Mouse (Mus musculus) adrenal gland, postnatal 25 days (tissue): Measurements from ENCODE around the gene Arl15. TPM values are rescaled to one million over a fixed set of nuclear protein-coding genes. Genes with fewer than 3 reads are reported as not detected.

Source experiments
- DNase-seq: peaks from one replicate; pipeline ENCODE4 v3.0.0; 2021; ENCODE audit warnings: mixed read lengths
- total RNA-seq: library from RNA; stranded (reverse); gene quantifications from 2 replicates; pipeline ENCODE4 v1.2.3, GENCODE M21; 2021

Arl15 gene
- total RNA-seq, 1 experiment from 2014 or later = 30.2 TPM

DNA sequence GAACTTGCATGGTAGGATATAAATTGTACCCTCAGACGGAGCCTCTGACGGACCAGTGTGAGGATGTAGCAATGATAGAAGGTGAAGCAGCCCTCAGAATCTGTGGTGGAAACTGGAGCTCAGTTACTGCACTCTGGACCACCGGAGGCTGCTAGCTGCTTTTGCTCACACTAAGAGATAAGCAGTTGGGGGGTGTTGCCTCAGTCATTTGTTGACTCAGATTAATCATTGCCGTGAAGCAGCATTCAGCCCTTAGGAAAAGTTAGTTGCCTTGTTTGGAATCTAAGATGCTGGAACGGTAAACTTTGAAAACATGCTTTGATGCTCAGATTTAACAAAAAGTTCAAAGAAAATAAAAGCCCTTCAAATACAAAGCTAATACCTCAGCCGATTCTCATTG is 270.7 kb downstream of the Arl15 start:
- no peak for DNase-seq

DNA sequence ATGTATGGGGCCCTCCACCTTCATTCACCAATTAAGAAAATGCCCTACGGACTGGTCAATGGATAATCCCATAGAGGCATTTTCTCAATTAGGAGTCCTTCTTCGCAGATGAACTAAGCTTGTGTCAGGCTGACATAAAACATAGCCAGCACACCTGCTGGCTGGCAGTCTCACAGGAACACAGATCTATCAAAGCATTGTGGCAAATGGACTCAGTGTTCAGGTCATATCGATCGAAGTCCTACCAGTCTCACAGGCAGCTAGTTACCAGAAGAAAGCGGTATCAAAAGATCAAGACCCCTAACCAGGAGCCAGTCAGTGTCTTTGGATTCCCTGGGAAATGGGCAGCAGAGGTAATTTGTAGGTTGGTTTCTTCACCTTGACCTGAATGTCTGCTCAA is 274.1 kb downstream of the Arl15 start:
- DNase-seq = no peak

DNA sequence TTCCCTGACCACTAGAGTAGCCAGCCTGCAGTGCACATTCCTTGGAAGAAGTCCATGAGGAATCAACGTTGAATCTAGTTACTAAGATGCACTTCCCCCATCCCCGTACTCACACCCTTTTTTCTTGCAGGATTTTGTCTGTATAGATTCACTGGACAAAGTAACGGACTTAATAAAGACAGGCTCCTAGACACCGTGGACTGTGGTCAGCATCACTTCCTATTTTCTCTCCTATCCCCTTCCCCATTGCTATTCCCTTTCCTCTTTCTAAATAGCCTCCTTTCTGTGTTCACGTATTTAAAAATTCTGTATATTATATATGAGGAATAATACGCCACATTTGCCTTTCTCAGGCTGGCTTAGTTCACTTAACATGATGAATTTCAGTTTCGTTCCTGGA is 277.1 kb downstream of the Arl15 start:
- DNase-seq = no peak

DNA sequence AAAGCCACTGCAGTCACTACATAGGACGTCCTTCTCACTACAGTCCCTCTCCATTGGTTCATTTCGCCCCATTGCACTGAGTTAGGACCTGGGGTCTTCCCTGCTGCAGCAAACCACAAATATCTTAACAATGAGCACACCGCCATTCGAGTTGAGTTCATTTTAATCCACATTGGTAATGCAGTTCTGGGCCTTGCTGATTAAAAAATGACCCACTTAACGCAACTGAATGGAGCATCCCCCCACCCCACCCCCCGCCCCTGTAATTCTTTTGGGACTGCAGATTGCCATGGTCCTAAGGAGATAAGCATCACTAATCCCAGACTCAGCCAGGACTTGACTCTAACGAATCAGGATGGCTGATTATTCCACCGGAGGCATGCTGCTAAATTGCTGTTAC is 280.2 kb downstream of the Arl15 start:
- DNase-seq = no peak

DNA sequence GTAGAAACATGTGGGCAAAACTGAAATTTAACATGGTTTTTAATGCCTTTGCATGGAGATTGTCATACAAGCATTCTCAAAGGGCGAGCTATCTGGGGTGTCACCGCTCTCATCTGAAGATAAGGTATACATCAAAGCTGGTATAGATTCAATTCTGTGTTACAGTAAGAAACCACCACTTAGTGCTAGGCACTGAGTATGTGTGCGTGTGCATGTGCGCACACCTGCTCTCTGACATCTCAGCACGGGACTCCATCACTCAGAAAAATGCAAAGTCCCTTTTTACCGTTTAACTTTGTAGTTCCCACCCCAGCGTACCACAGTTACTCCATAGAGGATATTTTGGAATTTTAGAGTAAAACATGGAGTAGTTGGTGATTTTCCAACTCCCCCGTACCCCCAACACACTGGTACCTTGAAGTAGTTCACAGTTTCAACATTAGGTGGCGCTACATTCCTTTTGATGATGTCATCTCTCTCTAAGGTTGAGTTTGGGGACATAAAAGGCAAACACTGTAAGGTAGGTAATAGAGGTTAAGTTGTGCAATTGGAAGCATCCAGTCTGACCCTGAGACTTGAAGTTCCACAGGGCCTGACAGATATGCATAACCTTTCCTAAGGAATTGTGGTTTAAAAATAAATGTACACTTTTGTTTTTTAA is 281.5 kb downstream of the Arl15 start:
- DNase-seq = no peak

DNA sequence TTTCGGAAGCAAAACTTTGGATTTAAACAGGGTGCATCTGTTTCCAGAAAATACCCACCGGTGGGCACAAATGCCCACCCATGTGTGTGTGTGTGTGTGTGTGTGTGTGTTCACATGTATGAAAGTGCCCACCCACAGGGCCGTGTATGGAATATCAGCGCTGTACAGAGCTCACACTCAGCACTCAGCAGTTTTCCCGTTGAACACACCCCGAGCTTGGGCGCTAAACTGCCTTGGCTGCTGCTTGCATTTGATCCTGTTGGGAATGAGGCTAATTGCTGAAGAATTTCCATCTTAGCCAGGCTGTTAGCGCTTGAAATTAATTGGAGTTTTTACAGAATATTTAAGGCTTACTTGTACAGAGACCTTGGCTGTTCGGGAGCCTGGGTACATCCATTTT is 282.9 kb downstream of the Arl15 start:
- no peak for DNase-seq

DNA sequence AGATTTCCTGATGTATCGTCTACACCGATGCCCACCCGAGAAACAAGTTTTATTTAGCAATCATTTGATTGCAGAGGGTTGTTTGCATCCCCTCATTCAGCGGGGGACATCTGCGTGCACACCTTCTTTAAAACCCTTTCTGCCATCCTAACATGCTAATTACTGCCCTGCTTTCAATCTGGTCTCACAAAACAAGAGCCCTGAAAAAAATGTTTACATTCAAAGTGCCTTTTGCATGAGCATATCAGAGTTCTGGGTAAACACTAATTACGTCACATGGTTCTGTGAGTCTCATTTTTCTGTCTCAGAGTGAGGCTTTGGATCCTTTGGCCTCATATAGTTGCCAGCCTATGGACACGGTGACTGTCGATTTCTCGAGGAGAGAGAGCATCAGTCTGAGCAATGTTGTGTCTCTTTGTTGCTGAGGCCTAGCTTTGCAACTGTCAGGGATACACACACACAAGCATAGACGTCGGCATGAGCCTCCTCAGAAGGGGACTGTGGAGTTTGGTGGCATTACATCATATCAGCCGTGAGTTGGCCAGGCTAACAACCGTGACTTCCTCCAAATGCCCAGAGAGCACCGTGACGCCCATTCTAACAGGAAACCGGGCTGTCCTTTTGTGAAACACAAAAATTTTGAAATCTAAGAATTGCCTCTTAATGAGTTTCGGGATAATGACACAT is 283.4 kb downstream of the Arl15 start:
- no peak for DNase-seq

DNA sequence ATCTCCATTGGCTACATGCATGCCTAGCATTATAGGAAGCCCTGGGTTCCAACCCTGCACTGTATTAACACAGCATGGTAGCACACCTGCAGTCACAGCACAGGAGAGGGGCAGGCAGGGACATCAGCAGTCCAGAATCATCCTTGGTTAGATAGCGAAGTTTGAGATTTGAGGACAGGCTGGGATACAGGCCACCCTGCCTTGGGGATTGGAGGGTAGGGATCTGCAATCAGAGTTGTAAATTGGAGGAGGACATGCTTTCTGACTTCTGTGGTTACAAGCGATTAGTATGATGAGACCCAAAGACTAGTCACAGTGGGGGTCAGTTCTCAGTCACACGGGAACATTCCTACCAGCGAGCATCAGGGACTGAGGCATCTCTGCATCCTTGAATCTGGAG is 284.5 kb downstream of the Arl15 start:
- DNase-seq = no peak

DNA sequence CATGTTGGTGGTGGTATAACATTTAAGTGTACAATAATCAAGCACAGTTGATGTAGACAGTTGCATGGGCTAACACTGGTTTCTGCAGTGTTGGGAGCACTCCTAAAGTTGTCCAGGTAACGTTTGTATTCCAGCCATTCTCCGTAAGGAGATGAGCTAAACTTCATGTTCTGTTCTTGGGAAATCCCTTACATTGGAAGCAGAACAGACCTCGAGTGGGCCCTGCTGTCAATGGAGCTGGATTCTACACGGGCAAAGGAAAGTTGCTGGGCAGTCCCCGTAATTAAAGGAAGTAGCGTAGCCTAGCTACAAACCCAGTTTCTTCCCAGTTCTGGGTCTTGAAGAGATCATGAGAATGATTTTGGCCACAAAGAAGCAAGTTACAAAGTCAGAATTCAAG is 285.4 kb downstream of the Arl15 start:
- no peak for DNase-seq

DNA sequence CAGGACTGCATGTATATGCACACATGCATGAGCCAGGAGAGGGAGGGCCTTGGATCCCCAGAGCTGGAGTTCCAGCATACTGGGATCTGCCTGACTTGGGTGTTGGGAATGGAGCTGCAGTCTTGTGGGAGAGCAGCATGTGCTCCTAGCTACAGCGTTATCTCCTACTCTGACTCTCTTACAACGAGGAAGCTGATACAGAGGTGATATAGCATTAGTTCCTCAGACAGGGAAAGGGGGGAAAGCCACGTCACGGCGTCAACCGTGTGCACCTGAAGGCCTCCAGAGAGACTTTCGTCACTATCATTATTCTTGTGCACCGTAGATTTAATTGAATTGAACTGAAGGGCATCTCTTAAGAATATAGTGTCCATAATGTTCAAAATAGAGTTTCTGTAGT is 286.2 kb downstream of the Arl15 start:
- DNase-seq = no peak

DNA sequence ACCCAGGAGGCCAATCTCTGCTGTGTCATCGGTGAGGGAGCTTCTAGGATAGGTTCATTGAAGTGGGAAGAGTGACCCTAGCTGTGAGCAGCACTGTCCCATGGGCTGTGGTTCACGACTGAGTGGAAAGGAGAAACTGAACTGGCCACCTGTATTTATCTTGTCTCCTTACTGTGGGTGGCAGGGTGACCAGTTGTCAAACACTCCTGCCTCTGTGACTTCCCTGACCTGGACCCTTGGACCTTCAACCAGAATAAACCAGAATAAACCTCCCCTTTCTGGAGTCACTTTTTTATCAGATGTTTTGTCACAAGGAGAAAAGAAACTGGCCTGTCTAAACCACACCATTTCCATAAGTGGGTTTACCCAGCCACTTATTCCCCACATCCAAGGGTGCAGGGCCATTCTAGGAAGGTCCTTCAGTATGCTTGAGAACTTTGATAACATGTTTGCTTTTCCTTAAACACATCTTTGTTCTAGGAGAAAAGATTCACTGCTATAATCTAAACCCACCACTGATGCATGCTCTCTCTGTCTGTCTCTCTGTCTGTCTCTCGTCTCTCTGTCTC is 289.3 kb downstream of the Arl15 start:
- no peak for DNase-seq

DNA sequence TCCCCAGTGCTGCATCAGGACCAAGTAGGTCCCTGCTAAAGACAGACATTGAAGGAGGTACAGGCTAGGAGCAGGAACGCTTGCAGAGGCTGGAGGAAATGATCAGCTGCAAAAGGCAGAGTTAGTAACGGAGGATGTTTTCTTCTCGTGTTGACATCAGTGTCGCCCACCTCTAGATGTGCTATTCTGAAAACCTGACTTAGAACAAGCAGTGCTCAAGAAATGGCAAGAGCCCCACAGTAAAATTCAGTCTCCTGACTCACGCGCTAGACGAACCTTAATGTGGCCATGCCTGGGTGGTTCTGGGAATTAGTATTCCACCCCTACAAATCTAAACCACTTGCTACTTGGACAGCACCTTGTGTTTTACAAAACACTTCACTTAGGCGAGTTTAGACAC is 291.1 kb downstream of the Arl15 start:
- DNase-seq = no peak

DNA sequence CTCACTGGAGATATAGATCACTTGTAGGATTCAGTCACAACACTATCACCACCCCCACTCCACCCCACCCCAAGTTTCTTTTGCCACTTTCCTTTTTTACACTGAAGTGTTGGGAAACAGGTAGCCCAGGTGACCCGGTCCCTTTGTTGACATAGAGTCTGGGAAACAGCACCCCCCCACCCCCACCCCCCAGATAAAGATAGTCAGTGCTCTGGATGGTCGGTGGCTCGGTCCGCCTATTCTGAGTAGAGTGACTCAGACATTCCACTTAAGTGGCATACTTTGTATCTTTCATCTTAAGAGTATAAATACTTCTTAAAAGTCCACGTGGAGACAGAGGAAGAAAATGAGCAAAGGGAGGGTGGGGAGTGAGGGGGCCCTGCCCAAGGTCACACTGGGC is 292.0 kb downstream of the Arl15 start:
- no peak for DNase-seq

DNA sequence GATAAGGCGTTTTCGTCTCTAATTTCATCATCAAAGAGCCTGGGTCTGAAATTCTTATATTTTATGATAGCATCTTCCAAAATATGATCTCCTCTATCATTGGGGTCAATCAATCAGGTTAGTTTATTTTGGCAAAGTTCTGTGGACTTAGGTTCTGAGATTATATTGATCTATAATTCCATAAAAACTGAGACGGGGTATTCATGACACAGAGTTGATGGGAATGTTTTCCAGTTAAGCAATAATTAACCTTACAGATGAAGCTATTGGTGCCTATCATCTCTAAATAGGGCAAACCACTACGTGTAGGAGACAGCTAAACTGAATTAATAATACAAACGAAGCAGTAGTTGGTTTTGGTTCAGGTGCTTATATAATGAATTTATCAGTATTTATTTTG is 292.5 kb downstream of the Arl15 start:
- no peak for DNase-seq

DNA sequence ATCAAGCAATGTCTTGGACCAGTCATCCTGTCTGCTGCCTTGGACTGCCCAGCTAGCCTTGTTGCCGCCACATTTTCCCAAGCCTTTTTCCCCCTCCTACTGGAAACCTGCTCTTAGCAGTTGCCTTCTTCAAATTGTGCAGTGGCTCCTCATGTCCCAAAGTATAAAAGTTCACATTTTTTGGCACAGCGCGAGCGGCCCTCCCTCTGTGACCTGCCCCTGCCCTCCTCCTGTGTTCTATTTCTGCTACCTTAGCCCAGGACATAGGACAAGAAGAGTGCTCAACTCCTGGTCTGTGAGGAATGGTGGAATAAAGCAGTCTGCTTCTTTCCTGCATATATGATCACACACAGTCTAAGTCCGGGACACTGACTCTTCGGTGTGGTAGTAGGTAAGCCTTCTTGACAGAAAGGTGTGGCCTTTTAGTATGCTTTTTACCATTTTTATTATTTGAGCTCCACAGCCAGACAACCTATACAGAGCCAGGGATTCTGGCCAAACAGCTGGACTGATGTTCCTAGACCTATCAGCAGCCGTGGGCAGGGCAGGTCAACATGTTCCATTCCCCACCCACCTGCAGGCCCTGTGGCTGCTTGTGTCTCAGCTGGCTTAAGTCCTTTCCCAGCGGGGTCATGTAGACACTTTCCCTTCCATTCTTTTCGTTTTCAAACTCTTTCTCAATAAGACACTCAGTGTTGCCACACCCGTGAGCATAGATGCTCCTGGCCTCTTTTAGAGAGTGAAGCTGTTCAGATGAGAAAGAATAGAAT is 293.6 kb downstream of the Arl15 start:
- DNase-seq = no peak

DNA sequence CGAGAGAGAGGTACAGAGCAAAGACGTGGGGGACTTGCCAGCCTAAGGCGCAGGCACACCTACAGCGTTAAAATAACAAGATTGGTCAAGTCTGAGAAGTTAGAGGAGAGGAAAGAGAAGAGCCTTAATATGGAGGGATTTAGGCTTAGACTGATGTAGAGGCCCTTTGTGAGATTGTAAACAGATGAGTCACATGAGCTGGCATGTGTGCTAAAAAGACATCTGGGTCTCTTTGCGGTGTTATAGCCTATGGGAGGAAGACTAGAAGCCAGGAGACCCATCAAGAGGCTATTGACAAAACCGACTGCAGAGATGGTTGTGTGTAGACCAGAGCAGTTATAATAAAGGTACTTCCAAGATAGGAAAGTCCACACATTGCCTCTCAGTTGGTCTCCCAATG is 296.5 kb downstream of the Arl15 start:
- DNase-seq = no peak

DNA sequence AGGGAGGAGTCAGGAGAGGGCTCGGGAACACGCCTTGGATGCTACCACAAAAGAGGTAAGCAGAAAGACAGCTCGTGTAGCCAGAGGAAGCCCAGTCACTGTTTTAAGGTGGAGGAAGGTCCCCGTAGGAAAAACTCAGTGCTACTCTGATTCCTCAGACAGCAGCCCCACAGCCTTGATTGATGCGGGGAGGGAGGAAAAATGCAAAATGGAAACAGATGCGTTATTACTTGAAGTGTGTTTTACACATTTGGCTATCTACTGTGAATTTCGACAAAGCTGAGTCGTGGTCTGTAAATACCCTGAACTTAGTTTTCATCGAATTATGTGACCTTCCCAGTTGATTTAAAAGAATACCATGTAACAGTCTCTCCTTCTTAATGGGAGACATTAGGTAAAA is 296.9 kb downstream of the Arl15 start:
- no peak for DNase-seq

DNA sequence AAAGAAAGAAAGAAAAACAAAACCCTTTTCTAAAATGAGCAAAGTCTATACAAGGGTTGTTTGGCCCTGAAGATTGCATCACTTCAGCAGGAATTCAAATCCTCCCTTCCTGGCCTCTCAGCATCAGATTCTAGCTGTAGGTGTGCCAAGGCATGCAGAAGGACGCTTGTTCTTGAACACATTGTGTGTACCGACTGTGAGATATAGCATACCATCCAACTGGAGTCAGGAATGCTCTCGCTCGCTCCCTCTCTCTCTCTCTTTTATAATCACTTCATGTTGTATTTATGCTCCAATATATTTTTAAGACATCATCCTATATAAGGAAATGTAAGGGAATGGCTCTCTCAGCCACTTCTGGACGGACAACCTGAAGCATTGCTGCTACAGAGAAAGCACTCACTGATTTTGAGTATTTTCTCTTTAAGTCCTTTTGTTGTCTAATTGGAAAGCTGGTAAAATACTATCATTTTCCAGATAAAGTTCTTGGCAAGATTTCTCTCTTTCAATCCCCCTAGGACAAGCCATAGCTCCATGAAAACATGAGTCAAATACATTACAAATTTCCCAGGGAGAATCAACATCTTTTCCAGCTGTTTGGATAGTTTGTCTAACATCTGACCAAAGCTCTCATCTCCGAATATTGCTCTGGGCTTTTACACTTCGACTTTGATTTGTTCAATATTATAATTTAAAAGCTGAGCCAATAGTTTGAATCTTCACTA is 300.0 kb downstream of the Arl15 start:
- DNase-seq = no peak

DNA sequence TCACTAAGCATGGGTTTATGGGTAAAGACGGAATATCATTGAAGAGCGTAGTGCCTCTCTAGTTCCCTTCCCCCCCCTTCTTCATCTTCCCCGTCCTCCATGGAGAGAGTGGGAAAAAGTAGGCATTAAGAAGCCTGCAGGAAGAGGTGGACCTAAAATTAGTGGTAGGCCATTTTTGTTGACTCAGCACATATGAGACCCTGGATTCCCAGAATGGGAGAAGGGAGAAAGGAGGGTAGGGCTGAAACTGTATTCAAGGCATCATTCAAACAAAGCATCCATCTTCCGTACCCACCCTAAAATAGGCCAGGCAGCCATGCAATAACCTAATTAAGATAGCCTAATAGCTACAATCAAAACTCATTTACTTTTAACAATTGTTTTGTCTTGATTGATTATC is 301.1 kb downstream of the Arl15 start:
- DNase-seq = no peak

DNA sequence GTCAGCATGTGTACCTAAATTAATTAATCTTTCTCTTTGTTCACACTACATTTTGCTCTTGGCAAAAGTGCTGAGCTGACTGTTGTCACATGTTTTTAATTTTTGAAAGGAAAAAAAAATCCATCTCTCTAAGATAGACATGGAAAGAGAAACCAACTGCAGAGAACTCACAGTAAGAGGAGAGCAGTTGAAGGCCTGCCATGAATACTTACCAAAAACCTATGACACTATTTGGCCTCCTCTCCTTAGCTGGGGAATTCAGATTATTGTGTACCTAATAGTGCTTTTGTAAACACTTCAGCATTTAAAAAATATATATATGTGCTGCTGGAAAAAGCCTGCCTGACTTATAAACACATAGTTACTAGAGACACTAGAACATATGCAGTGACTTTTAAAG is 302.1 kb downstream of the Arl15 start:
- DNase-seq = no peak

DNA sequence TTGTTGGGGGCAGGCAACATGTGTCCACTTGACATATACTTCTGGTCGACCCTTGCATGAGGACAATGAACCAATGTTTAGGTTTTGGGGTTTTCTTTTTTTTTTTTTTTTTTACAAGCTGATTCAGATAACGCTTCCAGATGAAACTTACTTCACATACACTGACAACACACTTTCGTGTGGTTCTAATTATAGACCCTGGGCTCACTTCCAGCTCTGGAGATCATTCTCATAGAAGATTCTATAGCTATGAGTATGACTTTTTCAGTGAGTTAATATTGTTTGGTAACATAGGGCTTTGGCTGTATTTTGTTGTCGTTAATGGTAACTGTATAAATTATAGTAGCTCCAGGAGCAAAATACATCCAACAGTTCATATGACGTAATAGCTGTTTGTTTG is 306.9 kb downstream of the Arl15 start:
- DNase-seq = no peak

DNA sequence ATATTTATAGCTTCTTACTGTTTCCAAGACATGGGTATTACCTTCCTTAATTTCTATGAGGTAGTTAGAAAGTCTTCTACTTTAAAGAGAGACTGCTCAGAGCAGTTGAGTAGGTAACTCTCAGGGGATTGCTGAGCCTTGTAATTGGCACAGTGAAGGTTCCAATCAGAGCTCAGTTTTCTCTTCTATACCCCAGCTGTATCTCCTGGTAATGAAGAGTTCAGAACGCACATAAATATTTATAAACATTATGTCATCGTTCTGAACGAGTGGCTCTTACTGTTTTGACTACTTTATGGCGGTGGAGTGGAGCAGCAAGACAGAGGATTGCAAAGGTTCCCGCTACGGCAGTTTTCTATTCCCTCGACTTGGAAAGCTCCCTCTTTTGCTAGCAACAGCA is 311.8 kb downstream of the Arl15 start:
- DNase-seq = no peak

DNA sequence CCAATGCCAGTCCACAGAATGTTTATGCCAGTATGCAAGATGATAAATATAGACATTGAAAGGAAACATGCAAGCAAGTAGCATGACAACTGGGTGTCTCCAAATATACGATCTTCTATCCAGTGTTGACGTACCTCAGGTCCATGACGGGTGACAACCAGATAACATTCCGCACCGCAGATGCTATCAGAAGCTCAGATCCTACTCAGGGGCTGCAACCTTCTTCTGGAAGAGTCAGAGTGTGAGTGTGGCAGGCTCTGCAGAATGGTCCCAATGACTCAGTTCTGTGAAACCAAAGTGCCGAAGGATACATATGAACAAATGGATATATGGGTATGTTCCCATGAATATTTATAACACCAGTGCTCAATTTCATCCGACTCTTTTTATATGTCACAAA is 313.2 kb downstream of the Arl15 start:
- no peak for DNase-seq
